Mouse (Mus musculus): ENCODE data around the gene Otud7b.

Otud7b gene

GRCm38 (mm10) chr3:96104261-96105065, at the start of gene Otud7b:
TSS of gene Otud7b (plus strand) at chr3:96104527.
- DNase-seq (ENCODE audit: low read depth, low spot score), result peak; percentile 85

- DNase-seq (ENCODE audit: low read depth, low spot score), result no peak
Observed at GRCm38 (mm10) chr3:96055294-96055693, 49.0 kb upstream of the Otud7b start.

- no peak for DNase-seq (ENCODE audit: low read depth, low spot score)
Observed at GRCm38 (mm10) chr3:96056031-96056430, 48.3 kb upstream of the Otud7b start.

- peak; percentile 86 for DNase-seq (ENCODE audit: low read depth, low spot score)
Observed at GRCm38 (mm10) chr3:96057747-96058204, 46.6 kb upstream of the Otud7b start.

- peak; percentile 78 for DNase-seq (ENCODE audit: low read depth, low spot score)
Observed at GRCm38 (mm10) chr3:96058231-96058896, 46.0 kb upstream of the Otud7b start, which contains the start of gene Vps45. TSS of gene Vps45 (minus strand) at chr3:96058466.

GRCm38 (mm10) chr3:96060146-96060545, 44.2 kb upstream of the Otud7b start:
- no peak for DNase-seq (ENCODE audit: low read depth, low spot score)

GRCm38 (mm10) chr3:96063299-96063698, 41.0 kb upstream of the Otud7b start:
- no peak for DNase-seq (ENCODE audit: low read depth, low spot score)

- no peak for DNase-seq (ENCODE audit: low read depth, low spot score)
Observed at GRCm38 (mm10) chr3:96064217-96064616, 40.1 kb upstream of the Otud7b start.

- no peak for DNase-seq (ENCODE audit: low read depth, low spot score)
Observed at GRCm38 (mm10) chr3:96065147-96065546, 39.2 kb upstream of the Otud7b start.

GRCm38 (mm10) chr3:96065754-96066375, 38.5 kb upstream of the Otud7b start:
- peak; percentile 73 for DNase-seq (ENCODE audit: low read depth, low spot score)

GRCm38 (mm10) chr3:96066741-96067140, 37.6 kb upstream of the Otud7b start:
- no peak for DNase-seq (ENCODE audit: low read depth, low spot score)

- DNase-seq (ENCODE audit: low read depth, low spot score), result no peak
Observed at GRCm38 (mm10) chr3:96069046-96069445, 35.3 kb upstream of the Otud7b start.

GRCm38 (mm10) chr3:96069542-96069941, 34.8 kb upstream of the Otud7b start:
- DNase-seq (ENCODE audit: low read depth, low spot score), result peak; percentile 38

- no peak for DNase-seq (ENCODE audit: low read depth, low spot score)
Observed at GRCm38 (mm10) chr3:96070241-96070640, 34.1 kb upstream of the Otud7b start.

GRCm38 (mm10) chr3:96072921-96073486, 31.3 kb upstream of the Otud7b start:
- no peak for DNase-seq (ENCODE audit: low read depth, low spot score)

- DNase-seq (ENCODE audit: low read depth, low spot score), result no peak
Observed at GRCm38 (mm10) chr3:96078066-96078465, 26.3 kb upstream of the Otud7b start.

- DNase-seq (ENCODE audit: low read depth, low spot score), result no peak
Observed at GRCm38 (mm10) chr3:96078711-96079110, 25.6 kb upstream of the Otud7b start.

- DNase-seq (ENCODE audit: low read depth, low spot score), result peak; percentile 41
Observed at GRCm38 (mm10) chr3:96081006-96081405, 23.3 kb upstream of the Otud7b start.

GRCm38 (mm10) chr3:96081650-96082049, 22.7 kb upstream of the Otud7b start:
- no peak for DNase-seq (ENCODE audit: low read depth, low spot score)

GRCm38 (mm10) chr3:96082100-96082499, 22.2 kb upstream of the Otud7b start:
- DNase-seq (ENCODE audit: low read depth, low spot score), result no peak

- no peak for DNase-seq (ENCODE audit: low read depth, low spot score)
Observed at GRCm38 (mm10) chr3:96082714-96083508, 21.4 kb upstream of the Otud7b start.

Measured in CD4-positive helper T cell, adult 2 months (primary cell).